Mouse (Mus musculus): Measurements from ENCODE around the gene Leap2. TPM values are rescaled to one million over a fixed set of nuclear protein-coding genes. Genes with fewer than 3 reads are reported as not detected.
A peak's percentile ranks its signal among the peaks of the same experiment; 100 is the strongest.

Leap2 gene
- polyA plus RNA-seq, 1 experiment, result not detected

- no peaks in the 10 kb centered on the region for H3K27me3 ChIP-seq (ENCODE audit: control insufficient read depth, insufficient read depth, low read length)
- H3K4me1 ChIP-seq (ENCODE audit: control insufficient read depth, insufficient read depth, low read length), result peaks cover 21% of the 10 kb centered on the region
- H3K4me3 ChIP-seq (replicated peaks; ENCODE audit: insufficient read depth, low read depth, low read length), result no peak overlapping the region
- 90% methylated on average over 2 of the region's 2 CpGs for WGBS
- H3K27ac ChIP-seq (ENCODE audit: insufficient read depth, low read length), result no peak overlapping the region
- TF ChIP-seq POLR2A (IDR thresholded peaks at IDR 0.05; ENCODE audit: borderline replicate concordance, insufficient read depth, low read length) (no peak), CTCF (IDR thresholded peaks at IDR 0.05; ENCODE audit: borderline replicate concordance, insufficient read depth, low read depth, low read length) (no peak)
- no peak for DNase-seq
These were observed 28.4 kb upstream of the Leap2 start for GRCm38 (mm10) chr11:53451361-53451760.

- WGBS, result 31% methylated on average over 15 of the region's 15 CpGs
- H3K4me3 ChIP-seq (replicated peaks; ENCODE audit: insufficient read depth, low read depth, low read length), result no peak overlapping the region
- DNase-seq, result no peak
- no peaks in the 10 kb centered on the region for H3K27me3 ChIP-seq (ENCODE audit: control insufficient read depth, insufficient read depth, low read length)
- TF ChIP-seq CTCF (IDR thresholded peaks at IDR 0.05; ENCODE audit: borderline replicate concordance, insufficient read depth, low read depth, low read length) (no peak), POLR2A (IDR thresholded peaks at IDR 0.05; ENCODE audit: borderline replicate concordance, insufficient read depth, low read length) (no peak)
- H3K27ac ChIP-seq (ENCODE audit: insufficient read depth, low read length), result no peak overlapping the region
- H3K4me1 ChIP-seq (ENCODE audit: control insufficient read depth, insufficient read depth, low read length), result peaks cover 21% of the 10 kb centered on the region
These were observed 27.2 kb upstream of the Leap2 start for GRCm38 (mm10) chr11:53450070-53450705.

- Histone ChIP-seq H3K27ac (ENCODE audit: insufficient read depth, low read length) (no peak overlapping the region), H3K4me1 (ENCODE audit: control insufficient read depth, insufficient read depth, low read length) (peaks cover 21% of the 10 kb centered on the region), H3K27me3 (ENCODE audit: control insufficient read depth, insufficient read depth, low read length) (no peaks in the 10 kb centered on the region), H3K4me3 (replicated peaks; ENCODE audit: insufficient read depth, low read depth, low read length) (no peak overlapping the region)
- peak; percentile 95 to 96 for DNase-seq
- TF ChIP-seq POLR2A (IDR thresholded peaks at IDR 0.05; ENCODE audit: borderline replicate concordance, insufficient read depth, low read length), result no peak
- TF ChIP-seq CTCF (IDR thresholded peaks at IDR 0.05; ENCODE audit: borderline replicate concordance, insufficient read depth, low read depth, low read length), result no peak
- 9% methylated on average over 1 of the region's 1 CpGs for WGBS
These were observed 25.6 kb upstream of the Leap2 start for GRCm38 (mm10) chr11:53448529-53448928.

GRCm38 (mm10) chr11:53447996-53448395 lies 25.0 kb upstream of the Leap2 start:
- Histone ChIP-seq H3K27ac (ENCODE audit: insufficient read depth, low read length) (no peak overlapping the region), H3K4me1 (ENCODE audit: control insufficient read depth, insufficient read depth, low read length) (peaks cover 20% of the 10 kb centered on the region), H3K4me3 (replicated peaks; ENCODE audit: insufficient read depth, low read depth, low read length) (no peak overlapping the region), H3K27me3 (ENCODE audit: control insufficient read depth, insufficient read depth, low read length) (no peaks in the 10 kb centered on the region)
- DNase-seq, result no peak
- TF ChIP-seq POLR2A (IDR thresholded peaks at IDR 0.05; ENCODE audit: borderline replicate concordance, insufficient read depth, low read length), result no peak
- WGBS, result 80% methylated on average over 8 of the region's 8 CpGs

GRCm38 (mm10) chr11:53446183-53446582 lies 23.2 kb upstream of the Leap2 start:
- Histone ChIP-seq H3K27ac (ENCODE audit: insufficient read depth, low read length) (no peak overlapping the region), H3K27me3 (ENCODE audit: control insufficient read depth, insufficient read depth, low read length) (no peaks in the 10 kb centered on the region), H3K4me3 (replicated peaks; ENCODE audit: insufficient read depth, low read depth, low read length) (no peak overlapping the region), H3K4me1 (ENCODE audit: control insufficient read depth, insufficient read depth, low read length) (peaks cover 12% of the 10 kb centered on the region; the same call in 1 of the 2 replicates)
- 95% methylated on average over 13 of the region's 13 CpGs for WGBS
- TF ChIP-seq CTCF (IDR thresholded peaks at IDR 0.05; ENCODE audit: borderline replicate concordance, insufficient read depth, low read depth, low read length), result no peak
- no peak for TF ChIP-seq POLR2A (IDR thresholded peaks at IDR 0.05; ENCODE audit: borderline replicate concordance, insufficient read depth, low read length)
- DNase-seq, result no peak

- no peaks in the 10 kb centered on the region for H3K27me3 ChIP-seq (ENCODE audit: control insufficient read depth, insufficient read depth, low read length)
These were observed 22.6 kb upstream of the Leap2 start for GRCm38 (mm10) chr11:53445562-53445961.

GRCm38 (mm10) chr11:53443861-53444260 lies 20.9 kb upstream of the Leap2 start:
- Histone ChIP-seq H3K4me1 (ENCODE audit: control insufficient read depth, insufficient read depth, low read length) (no peaks in the 10 kb centered on the region), H3K27ac (ENCODE audit: insufficient read depth, low read length) (no peak overlapping the region), H3K4me3 (replicated peaks; ENCODE audit: insufficient read depth, low read depth, low read length) (no peak overlapping the region), H3K27me3 (ENCODE audit: control insufficient read depth, insufficient read depth, low read length) (no peaks in the 10 kb centered on the region)
- WGBS, result 11% methylated on average over 6 of the region's 6 CpGs
- TF ChIP-seq CTCF (IDR thresholded peaks at IDR 0.05; ENCODE audit: borderline replicate concordance, insufficient read depth, low read depth, low read length) (peak; percentile 61), POLR2A (IDR thresholded peaks at IDR 0.05; ENCODE audit: borderline replicate concordance, insufficient read depth, low read length) (no peak)
- peak; percentile 49 to 52 for DNase-seq

More at GRCm38 (mm10) chr11:53445562-53445961, 22.6 kb upstream of the Leap2 start:
- Histone ChIP-seq H3K4me1 (ENCODE audit: control insufficient read depth, insufficient read depth, low read length) (peaks cover 8% of the 10 kb centered on the region; the same call in 1 of the 2 replicates), H3K27ac (ENCODE audit: insufficient read depth, low read length) (no peak overlapping the region), H3K4me3 (replicated peaks; ENCODE audit: insufficient read depth, low read depth, low read length) (no peak overlapping the region)
- no peak for DNase-seq
- no peak for TF ChIP-seq CTCF (IDR thresholded peaks at IDR 0.05; ENCODE audit: borderline replicate concordance, insufficient read depth, low read depth, low read length)
- TF ChIP-seq POLR2A (IDR thresholded peaks at IDR 0.05; ENCODE audit: borderline replicate concordance, insufficient read depth, low read length), result no peak
- WGBS, result 86% methylated on average over 13 of the region's 13 CpGs

GRCm38 (mm10) chr11:53441921-53442320 lies 19.0 kb upstream of the Leap2 start:
- Histone ChIP-seq H3K27ac (ENCODE audit: insufficient read depth, low read length) (no peak overlapping the region), H3K4me1 (ENCODE audit: control insufficient read depth, insufficient read depth, low read length) (no peaks in the 10 kb centered on the region), H3K4me3 (replicated peaks; ENCODE audit: insufficient read depth, low read depth, low read length) (no peak overlapping the region), H3K27me3 (ENCODE audit: control insufficient read depth, insufficient read depth, low read length) (no peaks in the 10 kb centered on the region)
- TF ChIP-seq CTCF (IDR thresholded peaks at IDR 0.05; ENCODE audit: borderline replicate concordance, insufficient read depth, low read depth, low read length) (no peak), POLR2A (IDR thresholded peaks at IDR 0.05; ENCODE audit: borderline replicate concordance, insufficient read depth, low read length) (no peak)
- DNase-seq, result no peak
- WGBS, result 55% methylated on average over 12 of the region's 12 CpGs
